Mouse (Mus musculus): Measurements from ENCODE around the gene Gm20890. TPM values are rescaled to one million over a fixed set of nuclear protein-coding genes. Genes with fewer than 3 reads are reported as not detected.
"Not testable (repeated sequence)": the region's sequence is repeated elsewhere in the genome, so short reads cannot be mapped to it uniquely, and the experiment has no call there.

The Gm20890 gene
- polyA plus RNA-seq (2016; fragmentation: Nextera tagmentation; extraction: Ambion mirVana) = not detected in 2 replicates

- not testable (repeated sequence) for H3K9me3 ChIP-seq; H3K36me3 ChIP-seq; H3K27ac ChIP-seq; H3K4me3 ChIP-seq; H3K4me1 ChIP-seq; H3K27me3 ChIP-seq; H3K4me2 ChIP-seq (replicated peaks); ATAC-seq (ENCODE audit: insufficient number of reproducible peaks, insufficient read depth, low FRiP score, low TSS enrichment); H3K9ac ChIP-seq
- WGBS = no CpG with 5 or more reads among the region's 5 CpGs
These were observed at the start of gene Gm20890 for GRCm38 (mm10) chrY:26776699-26777098. Gene Gm20890, minus strand, starts transcription at chrY:26776799.

All from embryonic facial prominence, embryonic 12.5 days (tissue).